Mouse (Mus musculus) lung, adult 18-20 months (tissue): Measurements from ENCODE around the gene Olfr813.
"Not testable (repeated sequence)": the region's sequence is repeated elsewhere in the genome, so short reads cannot be mapped to it uniquely, and the experiment has no call there.

Source experiments
- DNase-seq, 2 experiments: peaks; one replicate each; pipeline ENCODE4 v3.0.0; 2022; ENCODE audit warnings: mixed read lengths in 2 of 2

The Olfr813 gene

GRCm38 (mm10) chr10:129855067-129855466 lies at the start of gene Olfr813:
Gene Olfr813, plus strand, starts transcription at chr10:129855367.
- no peak for DNase-seq

GRCm38 (mm10) chr10:129845994-129846393 lies 9.2 kb upstream of the Olfr813 start, which contains the start of gene Olfr812:
Gene Olfr812, minus strand, starts transcription at chr10:129846094.
- no peak for DNase-seq

- DNase-seq, result no peak
Observed at GRCm38 (mm10) chr10:129847343-129847742, 7.8 kb upstream of the Olfr813 start.

GRCm38 (mm10) chr10:129879751-129880150 lies 24.6 kb downstream of the Olfr813 start, which contains the start of gene Olfr814:
Gene Olfr814, minus strand, starts transcription at chr10:129879851.
- DNase-seq, result not testable (repeated sequence)

GRCm38 (mm10) chr10:129885496-129885895 lies 30.3 kb downstream of the Olfr813 start:
- not testable (repeated sequence) for DNase-seq

GRCm38 (mm10) chr10:129885934-129886333 lies 30.8 kb downstream of the Olfr813 start:
- no peak for DNase-seq

- not testable (repeated sequence) for DNase-seq
Observed at GRCm38 (mm10) chr10:129905767-129906166, 50.6 kb downstream of the Olfr813 start, which contains the start of gene Olfr815. Gene Olfr815, minus strand, starts transcription at chr10:129905867.
